ENCODE assay signal across 15 mouse cellular contexts in the genomic region with DNA sequence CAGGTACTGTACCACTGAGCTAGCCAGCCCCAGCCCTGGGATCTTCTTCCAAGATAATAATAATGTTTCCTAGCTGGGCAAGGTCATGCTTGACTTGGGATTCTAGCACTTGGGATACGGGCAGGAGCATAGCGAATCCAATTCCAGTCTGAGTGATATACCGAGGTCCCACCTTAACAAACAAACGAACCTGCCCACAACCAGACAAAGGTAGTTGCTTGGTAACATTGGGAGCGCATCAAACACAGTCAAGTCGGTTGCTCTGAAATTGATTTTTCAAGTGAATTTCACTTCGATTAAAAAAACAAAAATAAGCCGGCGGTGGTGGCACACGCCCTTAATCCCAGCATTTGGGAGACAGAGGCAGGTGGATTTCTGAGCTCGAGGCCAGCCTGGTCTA.
"Had no signal": no experiment of that assay in that cellular context is flagged by ENCODE, and none has a peak within 500 bp of the region (broad histone marks: within the 10 kb centered on the region; RNA-seq: fewer than 3 reads in every experiment).

No protein-coding gene starts in this region.

- ATAC-seq: lung, postnatal 0 days; midbrain, embryonic 16.5 days had no signal

- H3K4me2 ChIP-seq: lung, embryonic 15.5 days; midbrain, embryonic 12.5 days; neural tube, embryonic 12.5 days had no signal

- H3K9ac ChIP-seq: lung, embryonic 15.5 days; midbrain, embryonic 12.5 days; neural tube, embryonic 12.5 days had no signal

- H3K9me3 ChIP-seq: lung, embryonic 15.5 days; midbrain, embryonic 10.5 days; midbrain, embryonic 12.5 days; neural tube, embryonic 12.5 days had no signal

- H3K27ac ChIP-seq: lung, embryonic 15.5 days; midbrain, embryonic 10.5 days; neural tube, embryonic 12.5 days had no signal

- DNase-seq: lung, adult 2 months; lung, postnatal 14 days; lung, postnatal 36 days; midbrain, embryonic 14.5 days; right cerebral cortex, postnatal 14 days; thymus, adult 18-20 months; thymus, postnatal 14 days; thymus, postnatal 36 days had no signal

- H3K36me3 ChIP-seq: lung, embryonic 15.5 days had no signal

- H3K4me3 ChIP-seq: lung, embryonic 15.5 days; midbrain, embryonic 10.5 days; midbrain, embryonic 12.5 days; myocyte; neural tube, embryonic 12.5 days had no signal
